Mouse (Mus musculus): ENCODE results near the gene Trub2.

- TF ChIP-seq POLR2A (IDR thresholded peaks at IDR 0.05; ENCODE audit: low read depth, low read length) (no peak), CTCF (IDR thresholded peaks at IDR 0.05; ENCODE audit: borderline replicate concordance, insufficient read depth, low read length) (no peak)
Observed at GRCm38 (mm10) chr2:29831106-29831505, 42.8 kb upstream of the Trub2 start.
